Mouse (Mus musculus): Measurements from ENCODE around the gene Pnlip. TPM values are rescaled to one million over a fixed set of nuclear protein-coding genes. Genes with fewer than 3 reads are reported as not detected.

Gene Pnlip
- polyA plus RNA-seq, 1 experiment from 2014 or later: not detected

DNA sequence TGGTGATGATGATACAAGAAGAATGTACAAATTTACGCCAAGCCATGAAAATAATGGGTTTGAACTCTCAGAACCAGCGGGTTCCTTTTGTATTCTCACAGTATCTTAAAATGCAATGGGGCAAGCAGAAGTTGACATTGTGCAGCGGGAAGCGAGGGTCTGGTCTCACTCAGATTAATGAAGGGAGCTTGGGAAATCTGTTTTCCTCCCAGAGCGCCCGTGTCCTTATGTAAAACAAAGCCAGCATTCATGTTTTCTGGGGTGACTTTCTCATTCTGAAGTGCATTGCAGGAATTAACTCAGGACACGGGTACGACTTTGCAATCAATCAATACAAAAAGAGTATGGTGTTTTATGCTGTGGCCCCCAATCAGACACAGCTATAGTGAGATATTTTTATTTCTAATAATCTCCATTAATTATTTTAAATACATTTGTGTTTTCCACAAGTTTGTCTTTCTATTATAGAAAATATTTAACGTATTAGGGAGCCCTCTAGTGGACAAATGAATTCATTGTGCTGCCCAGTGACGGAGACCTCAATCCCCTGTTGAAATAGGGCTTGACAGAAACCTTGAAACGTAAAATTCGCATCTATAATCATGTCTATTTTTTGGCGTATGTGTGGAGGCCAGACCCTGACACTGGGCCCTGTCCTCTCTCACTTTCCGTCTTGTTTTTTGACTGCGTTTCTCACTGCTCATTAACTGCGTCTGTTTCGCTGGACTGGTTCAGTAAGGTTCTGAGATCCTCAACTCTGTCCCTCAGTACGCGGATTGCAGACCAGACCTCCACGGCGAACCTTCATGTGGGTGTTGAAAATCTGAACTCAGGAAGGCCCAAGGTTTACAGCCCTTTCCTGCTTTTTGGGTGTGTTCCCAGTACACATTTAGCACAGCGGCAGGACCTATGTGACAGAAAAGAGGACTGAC lies 24.6 kb upstream of the Pnlip start:
- Histone ChIP-seq H3K4me2 (ENCODE audit: low read depth, low read length, severe bottlenecking) (no peak overlapping the region), H3K27ac (ENCODE audit: low read depth, low read length) (no peak overlapping the region), H3K4me3 (ENCODE audit: low read depth, low read length) (no peak overlapping the region), H3K4me1 (replicated peaks; ENCODE audit: control insufficient read depth, insufficient read depth, low read length) (no peaks in the 10 kb centered on the region), H3K9me3 (ENCODE audit: control insufficient read depth, low read length) (no peaks in the 10 kb centered on the region), H3K9ac (ENCODE audit: low read length) (no peak overlapping the region), H3K36me3 (ENCODE audit: control insufficient read depth, insufficient read depth, low read length) (no peaks in the 10 kb centered on the region), H3K27me3 (ENCODE audit: control insufficient read depth, insufficient read depth, low read length) (no peaks in the 10 kb centered on the region)
- DNase-seq (ENCODE audit: low spot score) (no peak), ATAC-seq (replicated peaks; ENCODE audit: low FRiP score) (no peak)
- 45% methylated on average over 22 of the region's 22 CpGs for WGBS

DNA sequence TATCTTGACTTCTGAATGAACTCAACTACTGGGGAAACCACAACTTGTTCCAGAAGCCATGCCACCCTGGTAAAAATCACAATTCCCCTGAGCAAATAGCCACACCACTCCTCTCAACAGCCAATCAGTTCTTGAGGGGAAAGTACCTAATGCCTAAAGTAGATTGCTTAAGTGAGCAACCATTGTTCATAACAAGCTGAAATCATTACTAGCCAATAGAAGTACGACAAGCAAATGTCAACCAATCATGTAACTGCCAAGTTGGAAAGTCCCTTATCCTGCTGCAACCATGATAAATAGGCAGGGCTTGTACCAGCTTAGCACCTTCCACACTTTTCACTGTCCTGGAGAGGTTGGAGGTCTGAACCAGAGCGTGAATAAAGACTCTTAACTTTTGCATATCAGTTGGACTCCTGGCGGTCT lies 22.9 kb upstream of the Pnlip start:
- Histone ChIP-seq H3K4me2 (ENCODE audit: low read depth, low read length, severe bottlenecking) (no peak overlapping the region), H3K9ac (ENCODE audit: low read length) (no peak overlapping the region), H3K27ac (ENCODE audit: low read depth, low read length) (no peak overlapping the region), H3K9me3 (ENCODE audit: control insufficient read depth, low read length) (no peaks in the 10 kb centered on the region), H3K27me3 (ENCODE audit: control insufficient read depth, insufficient read depth, low read length) (no peaks in the 10 kb centered on the region), H3K4me1 (replicated peaks; ENCODE audit: control insufficient read depth, insufficient read depth, low read length) (no peaks in the 10 kb centered on the region), H3K36me3 (ENCODE audit: control insufficient read depth, insufficient read depth, low read length) (no peaks in the 10 kb centered on the region), H3K4me3 (ENCODE audit: low read depth, low read length) (no peak overlapping the region)
- 88% methylated on average over 3 of the region's 3 CpGs for WGBS
- no peak for ATAC-seq (replicated peaks; ENCODE audit: low FRiP score)
- DNase-seq (ENCODE audit: low spot score): no peak

DNA sequence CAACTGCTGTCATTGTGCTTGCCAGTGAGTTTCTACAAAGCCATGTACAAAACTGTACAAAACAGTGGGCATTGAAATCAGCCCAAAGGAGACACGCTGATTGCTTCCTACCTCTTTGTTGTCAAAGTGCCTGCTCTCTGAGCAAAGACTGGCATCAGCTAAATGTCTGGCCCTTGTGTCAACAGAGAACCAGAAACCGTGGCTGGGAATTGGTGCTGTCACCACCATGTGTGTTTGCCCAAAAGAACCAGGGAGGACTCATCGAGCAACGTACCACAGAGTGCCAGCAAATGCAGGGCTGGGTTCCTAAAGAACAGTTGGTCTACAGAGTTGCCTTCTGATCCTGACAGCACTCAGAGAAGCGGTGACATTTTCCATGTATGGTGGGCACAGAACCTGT lies 2.3 kb upstream of the Pnlip start:
- H3K27ac ChIP-seq (ENCODE audit: low read depth, low read length): no peak overlapping the region
- ATAC-seq (replicated peaks; ENCODE audit: low FRiP score) (no peak), DNase-seq (ENCODE audit: low spot score) (no peak)
- WGBS: 88% methylated on average over 5 of the region's 5 CpGs
- H3K4me1 ChIP-seq (replicated peaks; ENCODE audit: control insufficient read depth, insufficient read depth, low read length): no peaks in the 10 kb centered on the region
- no peak overlapping the region for H3K9ac ChIP-seq (ENCODE audit: low read length)
- H3K4me3 ChIP-seq (ENCODE audit: low read depth, low read length): no peak overlapping the region
- no peak overlapping the region for H3K4me2 ChIP-seq (ENCODE audit: low read depth, low read length, severe bottlenecking)
- H3K9me3 ChIP-seq (ENCODE audit: control insufficient read depth, low read length): no peaks in the 10 kb centered on the region
- no peaks in the 10 kb centered on the region for H3K36me3 ChIP-seq (ENCODE audit: control insufficient read depth, insufficient read depth, low read length)
- no peaks in the 10 kb centered on the region for H3K27me3 ChIP-seq (ENCODE audit: control insufficient read depth, insufficient read depth, low read length)

DNA sequence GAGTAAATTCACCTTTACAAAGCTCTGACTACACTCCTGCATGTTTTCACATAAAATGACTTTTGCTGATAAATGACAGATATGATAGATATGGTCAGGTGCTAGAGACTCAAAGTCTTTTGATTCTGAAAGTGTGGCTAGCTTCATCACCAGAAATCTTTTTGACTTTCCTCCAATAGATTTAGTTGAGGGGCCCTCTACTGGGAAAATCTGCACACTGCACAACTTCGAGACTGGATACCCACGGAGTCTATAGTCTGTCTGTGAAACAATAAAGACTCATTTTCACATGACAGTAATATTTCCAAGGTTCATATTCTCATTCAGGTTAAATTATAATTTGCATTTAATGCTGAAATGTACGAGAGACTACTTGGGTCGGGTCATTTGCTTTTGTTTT lies 9.8 kb downstream of the Pnlip start:
- H3K4me1 ChIP-seq (replicated peaks; ENCODE audit: control insufficient read depth, insufficient read depth, low read length): no peaks in the 10 kb centered on the region
- DNase-seq (ENCODE audit: low spot score) (no peak), ATAC-seq (replicated peaks; ENCODE audit: low FRiP score) (no peak)
- no peaks in the 10 kb centered on the region for H3K9me3 ChIP-seq (ENCODE audit: control insufficient read depth, low read length)
- no peak overlapping the region for H3K4me3 ChIP-seq (ENCODE audit: low read depth, low read length)
- no peaks in the 10 kb centered on the region for H3K27me3 ChIP-seq (ENCODE audit: control insufficient read depth, insufficient read depth, low read length)
- no peaks in the 10 kb centered on the region for H3K36me3 ChIP-seq (ENCODE audit: control insufficient read depth, insufficient read depth, low read length)
- 59% methylated on average over 4 of the region's 4 CpGs for WGBS
- H3K4me2 ChIP-seq (ENCODE audit: low read depth, low read length, severe bottlenecking): no peak overlapping the region
- H3K27ac ChIP-seq (ENCODE audit: low read depth, low read length): no peak overlapping the region
- no peak overlapping the region for H3K9ac ChIP-seq (ENCODE audit: low read length)

DNA sequence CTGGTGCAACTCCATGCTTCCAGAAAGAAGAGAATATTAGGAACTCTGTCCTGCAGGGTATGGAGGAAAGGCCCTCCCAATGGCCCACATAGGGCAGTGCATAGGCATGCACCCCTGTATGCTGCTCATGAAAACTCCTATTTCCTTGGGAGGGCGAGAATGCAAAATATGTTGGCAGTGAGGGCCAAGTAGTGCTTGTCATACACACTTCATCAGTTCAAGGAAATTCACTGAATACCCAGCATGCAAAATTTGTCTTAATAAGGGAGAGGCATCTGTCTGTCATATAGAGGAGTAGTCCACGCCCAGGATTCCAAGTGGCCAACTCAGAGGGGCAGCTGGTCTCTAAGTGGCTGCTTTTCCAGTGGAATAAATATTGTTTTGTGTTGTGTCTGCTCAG lies 11.0 kb downstream of the Pnlip start:
- 85% methylated on average over 2 of the region's 2 CpGs for WGBS
- no peaks in the 10 kb centered on the region for H3K4me1 ChIP-seq (replicated peaks; ENCODE audit: control insufficient read depth, insufficient read depth, low read length)
- ATAC-seq (replicated peaks; ENCODE audit: low FRiP score) (no peak), DNase-seq (ENCODE audit: low spot score) (no peak)
- no peak overlapping the region for H3K27ac ChIP-seq (ENCODE audit: low read depth, low read length)
- H3K4me2 ChIP-seq (ENCODE audit: low read depth, low read length, severe bottlenecking): no peak overlapping the region
- no peaks in the 10 kb centered on the region for H3K27me3 ChIP-seq (ENCODE audit: control insufficient read depth, insufficient read depth, low read length)
- H3K36me3 ChIP-seq (ENCODE audit: control insufficient read depth, insufficient read depth, low read length): no peaks in the 10 kb centered on the region
- H3K9me3 ChIP-seq (ENCODE audit: control insufficient read depth, low read length): no peaks in the 10 kb centered on the region
- H3K4me3 ChIP-seq (ENCODE audit: low read depth, low read length): no peak overlapping the region
- no peak overlapping the region for H3K9ac ChIP-seq (ENCODE audit: low read length)

DNA sequence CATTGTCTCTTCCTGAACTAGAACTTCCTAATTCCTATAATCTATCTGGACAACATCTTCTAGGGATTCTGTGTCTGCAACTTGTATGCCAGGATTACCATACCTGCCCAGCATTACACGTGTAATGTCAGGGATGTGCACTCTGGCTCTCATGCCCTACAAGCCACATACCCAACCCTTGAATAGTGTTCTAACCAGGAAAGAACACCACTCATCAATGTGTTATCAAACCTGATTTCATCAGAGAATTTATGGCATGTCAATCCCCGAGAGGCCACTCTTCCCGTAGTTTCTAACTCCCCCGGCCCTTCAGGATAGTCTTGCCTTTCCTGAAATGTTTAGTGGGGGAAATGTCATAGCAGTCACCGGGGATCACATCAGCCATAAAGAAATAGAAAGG lies 12.6 kb downstream of the Pnlip start:
- Histone ChIP-seq H3K36me3 (ENCODE audit: control insufficient read depth, insufficient read depth, low read length) (no peaks in the 10 kb centered on the region), H3K4me1 (replicated peaks; ENCODE audit: control insufficient read depth, insufficient read depth, low read length) (no peaks in the 10 kb centered on the region), H3K9ac (ENCODE audit: low read length) (no peak overlapping the region), H3K4me3 (ENCODE audit: low read depth, low read length) (no peak overlapping the region), H3K4me2 (ENCODE audit: low read depth, low read length, severe bottlenecking) (no peak overlapping the region), H3K9me3 (ENCODE audit: control insufficient read depth, low read length) (no peaks in the 10 kb centered on the region), H3K27me3 (ENCODE audit: control insufficient read depth, insufficient read depth, low read length) (no peaks in the 10 kb centered on the region), H3K27ac (ENCODE audit: low read depth, low read length) (no peak overlapping the region)
- DNase-seq (ENCODE audit: low spot score) (no peak), ATAC-seq (replicated peaks; ENCODE audit: low FRiP score) (no peak)
- 88% methylated on average over 5 of the region's 5 CpGs for WGBS

DNA sequence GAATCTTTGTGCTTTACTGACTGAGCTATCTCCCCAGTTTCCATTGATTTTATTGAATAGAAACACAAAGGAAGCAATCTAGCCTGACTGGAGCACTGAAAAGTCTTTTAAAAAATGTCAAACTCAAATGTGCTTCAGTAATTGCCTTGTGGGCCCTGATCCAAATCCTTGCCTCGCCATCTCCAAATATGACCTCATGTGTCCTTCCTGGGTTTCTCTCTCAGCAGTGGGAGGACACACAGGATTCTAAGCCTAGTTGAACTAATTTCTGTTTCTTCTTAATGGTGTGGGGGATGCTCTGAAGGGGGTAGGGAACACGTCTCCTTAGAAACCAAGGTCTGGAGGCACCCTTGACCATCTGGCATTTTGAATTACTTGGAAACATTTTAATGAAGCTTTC lies 22.3 kb downstream of the Pnlip start:
- DNase-seq (ENCODE audit: low spot score) (no peak), ATAC-seq (replicated peaks; ENCODE audit: low FRiP score) (no peak)
- no peak overlapping the region for H3K9ac ChIP-seq (ENCODE audit: low read length)
- no peak overlapping the region for H3K27ac ChIP-seq (ENCODE audit: low read depth, low read length)
- H3K4me1 ChIP-seq (replicated peaks; ENCODE audit: control insufficient read depth, insufficient read depth, low read length): no peaks in the 10 kb centered on the region
- H3K27me3 ChIP-seq (ENCODE audit: control insufficient read depth, insufficient read depth, low read length): no peaks in the 10 kb centered on the region
- no peaks in the 10 kb centered on the region for H3K9me3 ChIP-seq (ENCODE audit: control insufficient read depth, low read length)
- no peak overlapping the region for H3K4me3 ChIP-seq (ENCODE audit: low read depth, low read length)
- no peaks in the 10 kb centered on the region for H3K36me3 ChIP-seq (ENCODE audit: control insufficient read depth, insufficient read depth, low read length)
- H3K4me2 ChIP-seq (ENCODE audit: low read depth, low read length, severe bottlenecking): no peak overlapping the region
- WGBS: 51% methylated on average over 2 of the region's 2 CpGs

DNA sequence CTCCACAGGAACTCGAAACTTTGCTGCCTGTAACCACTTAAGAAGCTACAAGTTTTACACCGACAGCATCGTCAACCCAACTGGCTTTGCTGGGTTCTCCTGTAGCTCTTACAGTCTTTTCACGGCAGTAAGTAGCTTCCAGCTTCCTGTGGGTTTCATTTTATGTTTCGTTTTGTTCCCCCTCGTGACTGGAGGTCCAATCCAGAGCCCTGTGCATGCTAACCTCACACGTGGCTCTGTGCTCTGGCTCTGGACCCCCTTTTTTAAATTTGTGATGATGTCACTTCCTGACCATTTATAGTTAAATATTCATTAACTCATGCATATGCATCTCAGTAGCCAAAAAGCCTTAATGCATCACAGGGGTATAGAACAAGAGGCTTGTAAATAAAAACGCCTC lies 24.8 kb downstream of the Pnlip start:
- H3K4me2 ChIP-seq (ENCODE audit: low read depth, low read length, severe bottlenecking): no peak overlapping the region
- no peaks in the 10 kb centered on the region for H3K27me3 ChIP-seq (ENCODE audit: control insufficient read depth, insufficient read depth, low read length)
- no peak overlapping the region for H3K4me3 ChIP-seq (ENCODE audit: low read depth, low read length)
- H3K36me3 ChIP-seq (ENCODE audit: control insufficient read depth, insufficient read depth, low read length): no peaks in the 10 kb centered on the region
- DNase-seq (ENCODE audit: low spot score): no peak
- H3K9ac ChIP-seq (ENCODE audit: low read length): no peak overlapping the region
- H3K9me3 ChIP-seq (ENCODE audit: control insufficient read depth, low read length): no peaks in the 10 kb centered on the region
- no peak overlapping the region for H3K27ac ChIP-seq (ENCODE audit: low read depth, low read length)
- no peak for ATAC-seq (replicated peaks; ENCODE audit: low FRiP score)
- WGBS: 81% methylated on average over 8 of the region's 8 CpGs
- H3K4me1 ChIP-seq (replicated peaks; ENCODE audit: control insufficient read depth, insufficient read depth, low read length): no peaks in the 10 kb centered on the region

DNA sequence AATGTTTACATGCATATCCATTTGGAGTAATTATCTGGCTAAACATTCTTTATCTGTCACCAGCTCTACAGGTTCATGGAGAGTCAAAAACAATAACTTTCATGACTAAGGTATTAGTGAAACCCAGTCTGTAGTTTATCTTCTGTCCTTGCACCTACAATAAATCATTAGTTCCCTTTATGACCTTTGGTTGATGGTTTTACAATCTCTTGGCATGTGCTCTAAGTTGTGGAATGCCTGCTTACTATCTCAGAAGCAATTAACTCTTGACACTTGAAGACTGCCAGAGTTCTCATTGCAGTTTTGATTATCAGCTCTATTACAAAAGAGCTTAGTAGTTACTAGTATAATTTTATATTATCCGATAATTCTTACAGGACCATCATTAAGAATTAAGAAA lies 36.6 kb downstream of the Pnlip start:
- no peak overlapping the region for H3K4me2 ChIP-seq (ENCODE audit: low read depth, low read length, severe bottlenecking)
- DNase-seq (ENCODE audit: low spot score) (no peak), ATAC-seq (replicated peaks; ENCODE audit: low FRiP score) (no peak)
- no peaks in the 10 kb centered on the region for H3K27me3 ChIP-seq (ENCODE audit: control insufficient read depth, insufficient read depth, low read length)
- no peaks in the 10 kb centered on the region for H3K9me3 ChIP-seq (ENCODE audit: control insufficient read depth, low read length)
- H3K4me3 ChIP-seq (ENCODE audit: low read depth, low read length): no peak overlapping the region
- H3K36me3 ChIP-seq (ENCODE audit: control insufficient read depth, insufficient read depth, low read length): no peaks in the 10 kb centered on the region
- H3K27ac ChIP-seq (ENCODE audit: low read depth, low read length): no peak overlapping the region
- no peak overlapping the region for H3K9ac ChIP-seq (ENCODE audit: low read length)
- 93% methylated on average over 1 of the region's 1 CpGs for WGBS
- H3K4me1 ChIP-seq (replicated peaks; ENCODE audit: control insufficient read depth, insufficient read depth, low read length): no peaks in the 10 kb centered on the region

All from forebrain, embryonic 11.5 days (tissue).